Mouse (Mus musculus) embryonic facial prominence, embryonic 13.5 days (tissue): ENCODE measurements around the gene 4931428L18Rik. TPM values are rescaled to one million over a fixed set of nuclear protein-coding genes. Genes with fewer than 3 reads are reported as not detected.
A peak's percentile ranks its signal among the peaks of the same experiment; 100 is the strongest.

Experiments
- ATAC-seq: fragments of 200-750 bp; cut with Nextera tagmentation; 2 replicates; pipeline ENCODE4 v1.8.0; 2017; ENCODE audit warnings: low read depth; ENCODE audit not compliant: insufficient number of reproducible peaks, insufficient read depth, low FRiP score, low TSS enrichment
- H3K27ac ChIP-seq: fragments of 300-500 bp; sonication (generic); 2 replicates; pipeline ENCODE4 v1.5.1; 2015; ENCODE audit warnings: moderate library complexity, mild to moderate bottlenecking, inconsistent platforms
- H3K27me3 ChIP-seq: fragments of 300-500 bp; sonication (generic); 2 replicates; pipeline ENCODE4 v1.6.1; 2015; ENCODE audit warnings: mild to moderate bottlenecking, inconsistent platforms
- H3K36me3 ChIP-seq: fragments of 300-500 bp; sonication (generic); 2 replicates; pipeline ENCODE4 v1.6.1; 2015; ENCODE audit warnings: mild to moderate bottlenecking, inconsistent platforms
- H3K4me1 ChIP-seq: fragments of 300-500 bp; sonication (generic); 2 replicates; pipeline ENCODE4 v1.6.1; 2015; ENCODE audit warnings: inconsistent platforms
- H3K4me2 ChIP-seq: fragments of 300-500 bp; sonication (generic); 2 replicates; pipeline ENCODE4 v1.6.1; 2015; ENCODE audit warnings: moderate library complexity, mild to moderate bottlenecking, inconsistent platforms
- H3K4me3 ChIP-seq: fragments of 300-500 bp; sonication (generic); 2 replicates; pipeline ENCODE4 v1.5.1; 2015; ENCODE audit warnings: mild to moderate bottlenecking, inconsistent platforms
- H3K9ac ChIP-seq: fragments of 300-500 bp; sonication (generic); 2 replicates; pipeline ENCODE4 v1.6.1; 2015; ENCODE audit warnings: mild to moderate bottlenecking, inconsistent platforms
- H3K9me3 ChIP-seq: fragments of 300-500 bp; sonication (generic); 2 replicates; pipeline ENCODE4 v1.6.1; 2016; ENCODE audit warnings: inconsistent platforms
- WGBS: fragments of 180-500 bp; shearing (Covaris S2); methylation state at CpG from one replicate; pipeline ENCODE4 v1.1.7; 2015; ENCODE audit warnings: mixed read lengths; 5-methylcytosine and 5-hydroxymethylcytosine counted together
- polyA plus RNA-seq: library from polyadenylated mRNA; unstranded; fragments of >200 nt; fragmentation: Nextera tagmentation; extraction: Ambion mirVana; gene quantifications from 2 replicates; pipeline ENCODE4 v1.2.1, GENCODE M21; 2015

Gene 4931428L18Rik
- polyA plus RNA-seq, 1 experiment from 2014 or later = not detected

DNA sequence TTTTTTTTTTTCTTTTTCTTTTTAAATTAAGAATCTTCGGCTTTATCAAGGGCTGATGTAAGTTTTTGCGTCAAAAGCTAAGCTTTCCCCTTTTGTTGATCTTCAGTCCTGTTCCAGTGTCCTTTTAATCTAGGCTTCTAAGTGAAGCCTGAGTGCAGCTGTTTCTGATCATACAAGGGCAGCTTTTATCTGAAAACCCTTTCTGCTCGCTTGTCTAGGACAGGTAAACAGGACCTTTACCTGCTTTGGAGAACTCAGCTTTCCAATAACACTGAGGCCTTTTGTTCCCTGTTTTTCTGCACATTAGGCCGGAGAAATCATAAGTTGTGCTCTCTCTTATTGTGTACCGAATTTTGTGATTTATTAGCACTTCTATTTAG is 272.0 kb downstream of the 4931428L18Rik start:
- Histone ChIP-seq H3K36me3 (no peaks in the 10 kb centered on the region), H3K4me1 (peaks cover 10% of the 10 kb centered on the region; the same call in 1 of the 2 replicates), H3K4me3 (peak overlapping the region; percentile 84), H3K9me3 (no peaks in the 10 kb centered on the region), H3K4me2 (peak overlapping the region; percentile 58), H3K27me3 (no peaks in the 10 kb centered on the region), H3K27ac (peak overlapping the region; percentile 99), H3K9ac (peak overlapping the region; percentile 98)
- no peak for ATAC-seq
- 31% methylated on average over 5 of the region's 5 CpGs for WGBS

DNA sequence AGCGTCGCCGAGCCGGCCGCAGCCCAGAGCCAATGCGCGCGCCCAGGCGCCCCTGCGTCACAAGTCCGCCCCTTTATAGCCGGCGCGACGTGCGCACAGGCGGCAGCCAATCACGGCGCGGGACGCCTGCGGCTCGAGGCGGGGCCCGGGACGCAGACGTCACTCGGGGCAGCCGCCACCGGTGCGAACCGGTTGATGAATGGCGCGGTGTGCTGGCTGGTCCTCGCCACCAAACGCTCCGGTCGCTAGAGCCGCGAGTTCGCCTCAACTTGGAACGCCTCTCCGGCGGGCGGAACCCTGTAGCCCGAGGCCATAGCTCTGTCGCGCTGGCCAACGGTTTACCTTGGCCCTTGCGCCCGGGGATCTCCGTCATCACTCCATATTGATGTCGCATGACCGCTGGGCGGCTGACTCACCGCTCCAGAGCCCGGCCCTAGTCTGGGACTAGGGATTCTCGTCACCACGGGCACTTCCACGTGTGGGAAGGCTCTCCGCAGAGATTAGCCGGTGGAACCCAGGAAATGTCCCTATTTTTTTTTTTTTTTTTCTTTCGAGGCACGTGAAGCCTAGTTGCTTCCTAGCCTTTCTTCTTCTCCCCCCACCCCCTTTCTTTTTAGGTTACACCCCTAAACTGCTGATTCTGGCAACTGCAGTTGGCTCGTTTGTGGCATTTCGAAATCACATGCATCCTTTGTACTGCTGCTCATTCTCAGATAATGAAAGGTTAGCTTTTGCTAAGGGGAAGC is 272.6 kb downstream of the 4931428L18Rik start:
- peak overlapping the region; percentile 99 for H3K27ac ChIP-seq
- H3K36me3 ChIP-seq = peaks cover 5% of the 10 kb centered on the region
- no peaks in the 10 kb centered on the region for H3K9me3 ChIP-seq
- ATAC-seq = peak; percentile 99
- H3K27me3 ChIP-seq = no peaks in the 10 kb centered on the region
- H3K4me1 ChIP-seq = peaks cover 10% of the 10 kb centered on the region; the same call in 1 of the 2 replicates
- peak overlapping the region; percentile 84 for H3K4me3 ChIP-seq
- peak overlapping the region; percentile 98 for H3K9ac ChIP-seq
- H3K4me2 ChIP-seq = peak overlapping the region; percentile 58
- under 1% methylated on average over 66 of the region's 66 CpGs for WGBS

DNA sequence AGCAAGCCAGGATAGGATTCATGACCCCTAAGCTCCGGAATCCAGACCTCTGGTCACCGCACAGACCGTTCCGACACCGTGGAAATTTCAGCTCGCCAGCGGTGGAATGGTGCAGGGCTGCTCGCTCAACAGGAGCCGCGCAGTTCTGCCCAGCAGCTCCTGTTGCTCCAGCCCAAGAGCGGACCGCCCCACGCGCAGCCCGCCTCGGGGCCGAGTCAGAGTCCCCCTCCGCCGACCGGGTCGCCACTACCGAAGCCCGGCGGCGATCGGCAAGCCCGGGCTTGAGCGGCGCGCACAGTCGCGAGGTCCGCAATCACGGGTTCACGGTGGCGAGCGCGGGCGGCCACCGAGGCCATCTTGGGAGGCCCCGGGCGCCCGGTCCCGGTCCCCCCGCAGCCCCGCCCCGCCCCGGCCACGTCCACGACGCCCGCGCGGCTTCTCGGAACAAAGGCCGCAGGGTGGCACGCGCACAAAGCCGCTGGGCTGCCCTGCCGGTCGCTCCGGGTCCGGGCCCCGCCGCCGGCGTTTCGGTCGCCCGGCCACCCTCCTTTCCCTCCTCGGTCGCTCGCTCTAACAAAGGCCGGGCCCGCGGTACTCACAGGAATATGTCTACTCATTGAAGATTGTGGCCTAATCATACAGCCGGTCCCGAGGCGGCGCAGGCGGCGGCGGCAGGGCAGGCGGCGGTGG is 273.4 kb downstream of the 4931428L18Rik start:
- ATAC-seq = peak; percentile 58
- WGBS = under 1% methylated on average over 73 of the region's 85 CpGs
- Histone ChIP-seq H3K9me3 (no peaks in the 10 kb centered on the region), H3K4me3 (peak overlapping the region; percentile 84), H3K27me3 (no peaks in the 10 kb centered on the region), H3K9ac (peak overlapping the region; percentile 98), H3K4me2 (peak overlapping the region; percentile 58), H3K27ac (peak overlapping the region; percentile 99), H3K36me3 (peaks cover 13% of the 10 kb centered on the region), H3K4me1 (peaks cover 10% of the 10 kb centered on the region; the same call in 1 of the 2 replicates)

DNA sequence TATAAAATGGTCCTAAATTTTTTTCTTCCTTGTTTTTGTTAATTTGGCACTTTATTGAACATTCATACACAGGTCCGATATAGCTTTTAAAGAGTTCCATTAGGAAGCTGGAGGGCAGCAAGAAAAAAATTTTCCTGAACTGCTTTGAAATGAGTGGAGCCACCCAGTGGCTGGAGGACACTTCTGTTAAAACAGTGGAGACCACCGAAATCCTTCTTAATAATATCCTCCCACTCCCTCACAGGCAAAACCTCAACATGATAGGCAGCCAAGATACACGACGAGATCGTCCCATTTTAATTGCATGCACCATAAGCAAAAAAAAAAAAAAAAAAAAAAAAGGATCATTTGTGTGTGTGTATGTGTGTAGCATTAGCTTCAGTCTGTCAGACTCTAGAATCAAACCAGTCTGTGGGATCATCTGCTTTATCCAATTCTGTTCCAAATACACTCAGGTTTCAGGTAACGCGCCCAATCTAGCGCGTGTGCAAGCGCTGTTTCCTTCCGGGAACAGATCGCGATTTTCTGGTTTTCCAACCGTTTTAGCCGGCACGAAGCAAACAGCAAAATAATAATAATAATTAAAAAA is 274.0 kb downstream of the 4931428L18Rik start:
- WGBS = under 1% methylated on average over 16 of the region's 16 CpGs
- Histone ChIP-seq H3K27me3 (no peaks in the 10 kb centered on the region), H3K4me2 (peak overlapping the region; percentile 58), H3K9me3 (no peaks in the 10 kb centered on the region), H3K4me3 (peak overlapping the region; percentile 84), H3K36me3 (peaks cover 19% of the 10 kb centered on the region), H3K4me1 (peaks cover 10% of the 10 kb centered on the region; the same call in 1 of the 2 replicates), H3K9ac (peak overlapping the region; percentile 98), H3K27ac (peak overlapping the region; percentile 99)
- ATAC-seq = no peak

Other genes starting within 250 kb of the 4931428L18Rik start
- not detected in 2 replicates for gene AC153137.1, start 244.7 kb downstream of the 4931428L18Rik start, polyA plus RNA-seq
- not detected in 2 replicates for gene Lgsn, start 46.3 kb downstream of the 4931428L18Rik start, polyA plus RNA-seq
- gene Pih1d3, start 154 bp upstream of the 4931428L18Rik start, polyA plus RNA-seq = not detected in 2 replicates